Mouse (Mus musculus) limb, embryonic 12.5 days (tissue): Measurements from ENCODE around the gene Sufu. TPM values are rescaled to one million over a fixed set of nuclear protein-coding genes. Genes with fewer than 3 reads are reported as not detected.

Experiments
- ATAC-seq: fragments of 200-750 bp; cut with Nextera tagmentation; 2 replicates; pipeline ENCODE4 v1.8.0; 2017; ENCODE audit warnings: low read depth, moderate TSS enrichment; ENCODE audit not compliant: insufficient number of reproducible peaks, insufficient read depth, low FRiP score, low TSS enrichment
- H3K27ac ChIP-seq: fragments of 300-500 bp; sonication (generic); 2 replicates; pipeline ENCODE4 v1.5.1; 2016; ENCODE audit warnings: mild to moderate bottlenecking, moderate library complexity
- H3K27me3 ChIP-seq: fragments of 300-500 bp; sonication (generic); 2 replicates; pipeline ENCODE4 v1.6.1; 2016; ENCODE audit warnings: mild to moderate bottlenecking, moderate library complexity
- H3K36me3 ChIP-seq: fragments of 300-500 bp; sonication (generic); 2 replicates; pipeline ENCODE4 v1.6.1; 2016; ENCODE audit warnings: mild to moderate bottlenecking, moderate library complexity
- H3K4me1 ChIP-seq: fragments of 300-500 bp; sonication (generic); replicated peaks from 2 replicates; pipeline ENCODE4 v1.6.1; 2016
- H3K4me2 ChIP-seq: fragments of 300-500 bp; sonication (generic); 2 replicates; pipeline ENCODE4 v1.6.1; 2016; ENCODE audit warnings: mild to moderate bottlenecking, moderate library complexity
- H3K4me3 ChIP-seq: fragments of 300-500 bp; sonication (generic); replicated peaks from 2 replicates; pipeline ENCODE4 v1.5.1; 2016; ENCODE audit warnings: mild to moderate bottlenecking
- H3K9ac ChIP-seq: fragments of 300-500 bp; sonication (generic); replicated peaks from 2 replicates; pipeline ENCODE4 v1.6.1; 2016; ENCODE audit warnings: mild to moderate bottlenecking, moderate library complexity
- H3K9me3 ChIP-seq: fragments of 300-500 bp; sonication (generic); 2 replicates; pipeline ENCODE4 v1.6.1; 2016; ENCODE audit warnings: mild to moderate bottlenecking, moderate library complexity
- WGBS: fragments of 180-500 bp; shearing (Covaris S2); methylation state at CpG from one replicate; pipeline ENCODE4 v1.1.7; 2016; 5-methylcytosine and 5-hydroxymethylcytosine counted together
- polyA plus RNA-seq: library from polyadenylated mRNA; unstranded; fragments of >200 nt; fragmentation: Nextera tagmentation; extraction: Ambion mirVana; gene quantifications from 2 replicates; pipeline ENCODE4 v1.2.1, GENCODE M21; 2016

The Sufu gene
- polyA plus RNA-seq, 1 experiment from 2014 or later: 44.4 TPM

DNA sequence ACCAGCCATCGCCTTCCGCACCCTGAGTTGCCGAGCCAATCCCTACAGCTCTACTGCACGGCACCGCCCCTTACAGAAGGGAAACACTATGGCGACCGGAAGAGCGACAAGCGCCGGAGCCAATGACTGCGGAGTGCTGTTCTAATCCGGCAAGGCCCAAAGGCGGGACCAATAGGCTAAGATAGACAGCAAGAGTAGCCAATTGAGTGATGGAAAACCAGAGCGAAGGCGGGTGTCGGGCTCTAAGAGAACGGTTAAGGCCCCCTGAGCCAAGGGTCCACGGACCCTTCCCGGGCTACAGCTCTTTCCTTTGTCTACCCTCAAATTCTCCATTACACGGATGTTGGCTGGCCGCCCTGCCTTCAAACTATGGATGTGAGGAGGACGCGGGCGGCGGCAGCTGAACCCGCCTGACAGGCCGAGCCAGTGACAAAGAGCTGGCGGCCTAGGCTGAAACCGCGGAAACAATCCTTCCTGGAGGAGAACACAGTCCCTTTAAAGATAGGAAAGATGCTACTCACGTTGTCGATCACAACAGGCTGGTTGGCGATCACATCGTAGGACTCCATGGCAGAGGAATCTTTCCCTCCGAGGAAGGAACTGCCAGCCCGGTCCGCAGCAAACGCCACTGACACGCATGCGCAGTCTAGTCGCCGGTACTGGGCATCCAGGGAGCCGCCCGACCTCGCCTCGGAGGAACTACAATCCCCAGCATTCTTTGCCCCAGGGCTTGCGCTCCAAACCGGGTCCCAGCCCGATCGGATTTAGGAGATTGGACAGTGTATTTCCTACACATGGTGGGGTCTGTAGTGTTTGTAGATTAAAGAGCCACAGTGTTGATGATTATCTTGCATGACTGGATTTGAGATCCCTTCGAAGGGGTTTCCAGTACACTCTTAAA lies 1.3 kb upstream of the Sufu start, which contains the start of gene Actr1a:
TSS of gene Actr1a (minus strand) at position 640 of the 901 bp plus-strand sequence.
- Histone ChIP-seq H3K4me3 (peak within 1 kb of the TSS; percentile 81), H3K4me2 (peak within 1 kb of the TSS; percentile 96), H3K36me3 (0 out of 2 replicates have a peak, but pooled peaks cover 3% of the 10 kb centered on the region), H3K4me1 (peaks cover 49% of the 10 kb centered on the region), H3K9me3 (no peaks in the 10 kb centered on the region), H3K9ac (peak within 1 kb of the TSS; percentile 74), H3K27me3 (no peaks in the 10 kb centered on the region), H3K27ac (peak within 1 kb of the TSS; percentile 62)
- WGBS: under 1% methylated on average over 51 of the region's 51 CpGs
- ATAC-seq: peak; percentile 93

DNA sequence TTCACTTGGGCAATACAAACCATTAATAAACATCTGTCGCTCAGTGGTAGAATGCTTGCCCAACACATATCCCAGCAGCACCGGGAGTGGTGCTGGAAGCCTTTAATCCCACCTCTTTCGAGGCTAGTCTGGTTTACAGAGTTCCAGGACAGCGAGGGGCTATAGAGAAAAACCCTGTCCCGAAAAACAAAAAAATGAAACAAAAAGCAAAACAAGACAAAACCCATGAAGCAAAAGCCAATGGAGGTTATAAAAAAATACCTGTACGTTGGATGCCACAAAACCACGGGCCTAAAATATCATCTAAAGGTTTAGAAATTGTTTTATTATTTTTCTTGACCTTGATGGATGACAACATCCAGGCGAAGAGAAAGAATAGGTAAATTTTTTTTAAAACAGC lies 587 bp upstream of the Sufu start:
- Histone ChIP-seq H3K4me2 (peak overlapping the region; percentile 96), H3K4me1 (peaks cover 52% of the 10 kb centered on the region), H3K4me3 (peak overlapping the region; percentile 81), H3K36me3 (peaks cover 4% of the 10 kb centered on the region), H3K27me3 (no peaks in the 10 kb centered on the region), H3K9me3 (no peaks in the 10 kb centered on the region), H3K27ac (no peak overlapping the region), H3K9ac (no peak overlapping the region)
- 9% methylated on average over 8 of the region's 8 CpGs for WGBS
- ATAC-seq: no peak

DNA sequence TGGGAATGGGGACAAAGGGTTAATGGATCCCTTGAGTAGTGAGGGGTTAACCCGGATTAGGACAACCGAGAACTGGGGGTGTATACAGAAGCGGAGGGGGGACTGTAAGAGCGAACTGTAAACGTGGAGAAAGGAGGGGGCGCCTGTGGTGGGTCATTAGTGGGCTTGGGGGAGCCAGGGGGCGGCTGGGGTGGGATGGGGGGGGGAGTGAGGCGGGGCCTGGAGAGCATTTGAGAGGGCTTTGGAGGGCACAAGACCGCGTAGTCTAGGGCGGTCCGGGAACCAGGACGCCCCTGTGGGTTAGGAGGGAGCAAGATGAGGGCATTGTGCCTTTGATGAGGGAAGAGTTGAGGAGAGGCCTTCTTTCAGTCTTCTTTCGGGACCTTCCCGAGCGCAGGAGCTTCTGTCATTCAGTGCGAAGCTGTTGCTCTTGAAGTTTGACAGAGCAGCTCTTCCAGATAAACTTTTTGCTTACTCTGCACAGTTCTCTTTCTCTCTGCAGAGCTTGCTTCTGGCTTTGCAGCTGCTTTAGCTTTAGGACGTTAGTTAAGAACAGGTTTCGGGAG lies 823 bp downstream of the Sufu start:
- Histone ChIP-seq H3K9me3 (no peaks in the 10 kb centered on the region), H3K27me3 (no peaks in the 10 kb centered on the region), H3K36me3 (peaks cover 9% of the 10 kb centered on the region), H3K4me2 (peak overlapping the region; percentile 81), H3K27ac (peak overlapping the region; percentile 90), H3K4me3 (peak overlapping the region; percentile 78), H3K4me1 (peaks cover 52% of the 10 kb centered on the region), H3K9ac (peak overlapping the region; percentile 76)
- no peak for ATAC-seq
- WGBS: 3% methylated on average over 18 of the region's 19 CpGs

DNA sequence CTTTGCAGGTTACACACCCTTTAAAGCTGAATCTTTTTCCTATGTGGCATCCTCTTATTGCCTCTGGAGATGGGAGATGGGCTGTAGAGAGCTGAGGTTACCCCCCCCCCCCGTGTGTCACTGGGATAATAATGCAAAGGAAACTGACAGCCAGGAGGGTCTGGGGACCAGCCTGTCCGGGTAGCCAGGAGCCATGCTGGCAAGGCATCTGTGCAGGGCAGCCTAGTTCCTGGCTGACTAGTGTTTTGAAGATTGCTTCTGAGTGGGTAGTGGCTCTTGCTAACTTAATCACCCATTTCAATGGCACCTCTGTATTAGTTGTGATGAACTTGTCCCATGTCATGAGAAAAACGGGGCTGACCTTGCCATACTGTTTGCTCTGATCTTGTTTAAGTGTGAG lies 1.7 kb downstream of the Sufu start:
- 38% methylated on average over 3 of the region's 3 CpGs for WGBS
- Histone ChIP-seq H3K27ac (no peak overlapping the region), H3K9ac (peak overlapping the region; percentile 76; the same call in 1 of the 2 replicates), H3K36me3 (peaks cover 18% of the 10 kb centered on the region), H3K27me3 (no peaks in the 10 kb centered on the region), H3K4me2 (peak overlapping the region; percentile 81), H3K4me1 (peaks cover 51% of the 10 kb centered on the region), H3K9me3 (no peaks in the 10 kb centered on the region), H3K4me3 (peak overlapping the region; percentile 78)
- no peak for ATAC-seq

DNA sequence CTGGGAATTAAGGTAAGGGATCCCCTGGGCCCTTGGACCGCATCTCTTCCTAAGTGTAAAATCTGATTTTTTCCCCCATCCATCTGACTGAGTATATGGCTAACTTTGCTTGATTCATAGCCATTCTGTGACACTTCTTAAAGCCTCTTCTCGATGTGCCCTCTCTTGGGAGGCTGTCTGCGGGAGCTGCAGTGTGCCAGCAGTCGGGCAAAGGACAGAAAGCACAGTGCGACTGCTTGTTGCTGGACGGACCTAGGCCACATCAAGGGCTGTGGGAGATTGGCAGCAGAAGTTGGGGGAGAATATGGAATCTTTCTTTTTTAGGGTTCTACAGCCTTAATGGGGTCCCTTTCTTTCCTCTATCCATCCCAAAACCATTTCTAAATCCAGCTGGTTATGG lies 2.7 kb downstream of the Sufu start:
- Histone ChIP-seq H3K4me3 (no peak overlapping the region), H3K4me2 (peak overlapping the region; percentile 81; the same call in 1 of the 2 replicates), H3K36me3 (peaks cover 27% of the 10 kb centered on the region), H3K27me3 (no peaks in the 10 kb centered on the region), H3K9ac (peak overlapping the region; percentile 19; the same call in 1 of the 2 replicates), H3K4me1 (peaks cover 42% of the 10 kb centered on the region), H3K9me3 (no peaks in the 10 kb centered on the region), H3K27ac (no peak overlapping the region)
- ATAC-seq: no peak
- WGBS: 81% methylated on average over 6 of the region's 6 CpGs

DNA sequence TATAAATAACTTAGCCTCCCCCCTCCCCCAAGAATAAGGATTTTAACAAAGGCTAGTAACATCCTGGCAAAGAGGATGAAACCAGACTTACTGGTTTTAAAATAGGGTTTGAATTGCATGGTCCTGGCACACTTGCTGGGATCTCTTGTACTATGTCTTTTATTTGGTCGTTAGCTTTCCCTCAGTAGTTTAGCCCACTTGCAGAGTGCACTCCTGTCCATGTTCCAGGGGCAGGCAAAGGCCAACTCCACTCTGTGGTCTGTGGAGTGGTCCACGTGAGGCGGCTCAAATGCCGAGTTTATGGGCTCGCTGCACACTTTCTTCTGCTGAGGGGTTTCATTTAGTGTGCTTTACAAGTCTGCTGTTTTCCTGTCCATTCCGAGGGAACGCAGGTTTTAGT lies 3.2 kb downstream of the Sufu start:
- Histone ChIP-seq H3K4me1 (peaks cover 38% of the 10 kb centered on the region), H3K4me3 (no peak overlapping the region), H3K36me3 (peaks cover 32% of the 10 kb centered on the region), H3K9me3 (no peaks in the 10 kb centered on the region), H3K4me2 (peak overlapping the region; percentile 18; the same call in 1 of the 2 replicates), H3K27me3 (no peaks in the 10 kb centered on the region), H3K27ac (no peak overlapping the region), H3K9ac (no peak overlapping the region)
- 35% methylated on average over 7 of the region's 7 CpGs for WGBS
- ATAC-seq: no peak

DNA sequence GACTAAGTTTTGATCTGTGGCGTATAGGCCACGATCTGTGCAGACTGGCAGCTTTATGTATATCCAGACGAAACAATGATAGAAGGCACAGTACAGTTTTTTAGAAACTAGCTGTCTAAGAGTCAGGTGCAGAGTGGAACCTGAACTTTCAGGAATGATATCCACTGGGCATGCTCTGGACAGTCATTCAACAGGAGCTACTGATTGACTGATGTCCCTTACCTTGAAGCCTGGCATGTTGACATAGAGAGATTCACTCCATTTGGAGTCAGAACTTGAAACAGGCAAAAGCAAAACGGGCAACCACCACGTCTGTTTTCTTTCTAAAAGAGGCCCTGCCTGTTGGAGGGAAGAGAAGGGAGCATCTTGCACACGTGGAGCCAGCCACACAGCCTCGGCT lies 3.9 kb downstream of the Sufu start:
- Histone ChIP-seq H3K27me3 (no peaks in the 10 kb centered on the region), H3K4me2 (0 out of 2 replicates have a peak overlapping the region, but pooled peaks have one; percentile 18), H3K4me1 (peaks cover 38% of the 10 kb centered on the region), H3K9me3 (no peaks in the 10 kb centered on the region), H3K4me3 (no peak overlapping the region), H3K36me3 (peaks cover 37% of the 10 kb centered on the region), H3K9ac (no peak overlapping the region), H3K27ac (no peak overlapping the region)
- no peak for ATAC-seq
- WGBS: 82% methylated on average over 7 of the region's 7 CpGs

DNA sequence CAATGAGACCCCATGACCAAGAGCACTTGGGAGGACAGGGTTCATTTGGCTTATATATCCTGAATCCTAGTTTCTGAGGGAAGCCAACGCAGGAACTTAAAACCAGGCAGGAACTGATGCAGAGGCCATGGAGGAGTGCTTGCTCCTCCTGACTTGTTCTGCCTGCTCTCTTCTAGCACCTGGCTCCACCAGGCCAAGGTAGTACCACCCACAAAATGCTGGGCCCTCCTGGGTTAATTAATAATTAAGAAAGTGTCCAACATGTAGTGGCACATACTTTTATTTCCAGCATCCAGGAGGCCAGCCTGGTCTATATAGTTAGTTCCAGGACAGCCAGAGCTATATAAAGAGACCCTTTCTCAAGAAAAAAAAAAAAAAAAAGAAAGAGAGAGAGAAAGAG lies 7.3 kb downstream of the Sufu start:
- Histone ChIP-seq H3K27ac (no peak overlapping the region), H3K36me3 (peaks cover 64% of the 10 kb centered on the region), H3K9me3 (no peaks in the 10 kb centered on the region), H3K4me3 (no peak overlapping the region), H3K27me3 (no peaks in the 10 kb centered on the region), H3K4me1 (peaks cover 26% of the 10 kb centered on the region), H3K4me2 (no peak overlapping the region), H3K9ac (no peak overlapping the region)
- ATAC-seq: no peak
- WGBS: 93% methylated on average over 1 of the region's 1 CpGs

DNA sequence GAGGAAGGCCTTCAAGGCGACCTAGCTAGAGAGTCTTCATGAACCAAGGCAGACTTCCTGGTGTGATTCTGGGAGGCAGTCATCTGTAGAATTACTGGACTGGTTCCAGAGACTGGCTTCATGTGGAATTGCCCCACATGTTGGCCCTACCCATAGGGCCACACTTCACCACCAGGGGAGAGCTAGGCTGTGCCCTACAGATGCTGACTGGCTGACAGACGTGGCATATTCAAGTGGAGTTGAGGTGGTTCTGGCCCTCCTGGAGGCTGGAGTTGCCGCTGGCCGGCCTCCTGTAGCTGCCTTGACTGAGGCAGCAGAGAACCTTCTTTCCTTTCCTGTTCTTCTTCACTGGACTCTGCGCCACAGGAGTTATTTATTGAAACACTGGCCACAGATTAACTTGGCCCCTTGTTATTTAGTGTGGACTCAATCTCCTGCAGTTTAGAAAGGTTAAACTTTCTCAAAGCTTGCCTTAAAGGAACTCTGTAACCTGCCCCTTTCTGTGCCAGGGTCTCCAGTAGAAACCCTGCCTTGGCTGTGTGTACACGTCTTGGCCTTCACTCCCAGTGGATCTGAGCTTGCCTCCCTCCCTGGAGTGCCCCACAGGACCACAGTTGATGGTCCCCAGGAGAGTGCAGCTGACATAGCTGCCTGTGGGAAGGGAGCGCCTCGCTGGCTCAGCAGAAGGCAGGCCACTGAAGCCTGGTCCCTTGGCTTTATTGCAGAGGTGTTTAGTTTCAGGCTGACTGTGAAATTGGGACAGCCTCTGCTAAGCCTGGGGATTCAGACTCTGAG lies 10.1 kb downstream of the Sufu start:
- H3K4me2 ChIP-seq: no peak overlapping the region
- no peaks in the 10 kb centered on the region for H3K9me3 ChIP-seq
- WGBS: 67% methylated on average over 8 of the region's 8 CpGs
- no peak for ATAC-seq
- no peaks in the 10 kb centered on the region for H3K27me3 ChIP-seq
- H3K4me3 ChIP-seq: no peak overlapping the region
- 0 out of 2 replicates have a peak overlapping the region, but pooled peaks have one; percentile 8 for H3K9ac ChIP-seq
- H3K4me1 ChIP-seq: peaks cover 9% of the 10 kb centered on the region
- H3K36me3 ChIP-seq: peaks cover 71% of the 10 kb centered on the region
- H3K27ac ChIP-seq: peak overlapping the region; percentile 59; the same call in 1 of the 2 replicates

DNA sequence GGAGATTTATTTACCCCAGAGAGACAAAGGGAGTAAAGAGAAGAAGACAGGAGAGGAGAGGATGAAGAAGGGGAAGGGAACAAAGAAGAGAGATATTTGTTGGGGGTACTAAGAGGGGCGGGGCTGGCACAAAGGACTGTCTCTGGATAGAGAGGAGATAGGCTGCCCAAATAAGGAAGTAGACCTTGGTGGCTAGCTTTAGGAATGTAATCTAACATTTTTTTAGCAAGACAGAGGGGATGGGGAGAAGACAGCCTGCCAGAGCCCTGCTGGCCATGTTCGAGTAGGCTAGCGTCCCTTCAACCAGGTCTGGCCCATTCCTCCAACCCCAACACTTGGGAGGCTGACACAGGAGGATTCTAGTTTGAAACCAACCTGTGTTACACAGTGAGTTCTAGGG lies 12.8 kb downstream of the Sufu start:
- Histone ChIP-seq H3K4me2 (no peak overlapping the region), H3K9me3 (no peaks in the 10 kb centered on the region), H3K9ac (no peak overlapping the region), H3K27me3 (no peaks in the 10 kb centered on the region), H3K27ac (no peak overlapping the region), H3K4me1 (peaks cover 9% of the 10 kb centered on the region), H3K36me3 (peaks cover 55% of the 10 kb centered on the region), H3K4me3 (no peak overlapping the region)
- ATAC-seq: no peak
- 83% methylated on average over 3 of the region's 3 CpGs for WGBS
